Mouse (Mus musculus) mesoderm, embryonic 11.5 days (tissue): ENCODE measurements at regions not wholly inside any gene's neighbourhood (a gene's known extent, or its start where the extent isn't known, plus 50 kb on each side); places are given as distances from the start of the nearest gene placed in this dataset.
A peak's percentile ranks its signal among the peaks of the same experiment; 100 is the strongest.
"Not testable (repeated sequence)": the region's sequence is repeated elsewhere in the genome, so short reads cannot be mapped to it uniquely, and the experiment has no call there.

Experiments used
- DNase-seq: peaks from one replicate; pipeline ENCODE4 v3.0.0-alpha.2; 2012; ENCODE audit warnings: low read depth, low spot score

DNA sequence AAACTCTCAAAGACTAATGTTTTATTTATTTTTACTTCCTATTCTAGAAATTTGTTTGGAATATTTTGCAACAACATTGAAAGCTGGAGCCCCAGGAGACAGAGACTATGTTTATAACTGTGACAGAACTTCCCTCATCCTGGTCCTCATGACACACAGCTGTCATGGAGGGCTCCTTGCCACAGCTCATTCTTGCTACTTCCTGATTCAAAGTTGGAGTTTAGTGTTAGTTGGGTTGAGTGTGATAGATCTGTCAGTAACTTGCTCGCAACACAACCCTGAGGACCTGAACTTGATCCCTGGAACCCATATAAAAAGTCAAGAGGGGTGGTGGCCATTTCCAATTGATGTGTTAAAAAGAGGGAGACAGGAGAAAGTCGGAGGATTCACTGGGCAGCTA, 328.3 kb upstream of the Nox3 start:
- DNase-seq: no peak

DNA sequence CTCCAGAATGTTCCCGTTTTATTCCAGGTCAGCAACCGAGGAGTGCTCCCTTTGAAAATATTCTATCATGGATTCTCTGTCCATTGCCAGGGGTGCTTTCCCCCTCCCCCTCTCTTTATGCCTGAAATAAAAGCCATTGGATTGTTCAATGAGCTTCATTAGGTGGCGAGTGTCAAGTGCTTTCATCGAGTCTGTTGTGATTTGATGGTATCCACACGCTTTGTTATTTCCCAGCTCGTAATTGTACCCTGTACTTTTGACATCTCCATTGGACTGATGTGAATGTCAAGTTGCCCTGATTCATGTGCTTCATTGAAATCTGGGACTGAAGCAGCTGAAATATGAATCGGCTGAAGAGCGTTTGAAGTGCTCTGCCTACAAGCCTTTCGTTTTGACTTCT, 333.1 kb upstream of the Nox3 start:
- DNase-seq: no peak

DNA sequence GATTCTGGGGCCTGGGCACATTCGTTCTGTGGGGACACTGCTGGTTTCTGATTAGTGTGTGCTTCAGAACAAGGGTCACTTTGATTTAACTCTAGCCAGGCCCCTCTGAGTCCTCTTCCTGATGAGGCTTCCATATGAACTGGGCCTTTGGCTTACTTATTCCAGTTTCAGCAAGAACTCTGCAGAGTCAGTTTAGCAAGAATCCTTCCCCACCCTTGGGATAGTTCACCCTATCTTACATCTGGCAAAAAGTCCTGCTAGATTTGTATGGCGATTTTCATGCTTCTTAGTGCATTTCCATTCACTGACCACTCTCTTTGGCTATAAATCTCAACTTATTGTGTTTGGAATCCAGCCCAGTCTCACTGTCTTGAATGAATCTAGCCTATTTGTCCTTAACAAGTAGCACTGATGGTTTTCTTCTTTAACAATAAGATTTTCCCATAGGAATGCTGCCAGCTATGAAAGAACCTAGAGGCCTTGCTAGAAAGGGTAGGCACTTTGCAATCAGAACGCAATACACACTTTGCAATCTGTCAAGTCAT, 338.8 kb upstream of the Nox3 start:
- DNase-seq: peak; percentile 38

DNA sequence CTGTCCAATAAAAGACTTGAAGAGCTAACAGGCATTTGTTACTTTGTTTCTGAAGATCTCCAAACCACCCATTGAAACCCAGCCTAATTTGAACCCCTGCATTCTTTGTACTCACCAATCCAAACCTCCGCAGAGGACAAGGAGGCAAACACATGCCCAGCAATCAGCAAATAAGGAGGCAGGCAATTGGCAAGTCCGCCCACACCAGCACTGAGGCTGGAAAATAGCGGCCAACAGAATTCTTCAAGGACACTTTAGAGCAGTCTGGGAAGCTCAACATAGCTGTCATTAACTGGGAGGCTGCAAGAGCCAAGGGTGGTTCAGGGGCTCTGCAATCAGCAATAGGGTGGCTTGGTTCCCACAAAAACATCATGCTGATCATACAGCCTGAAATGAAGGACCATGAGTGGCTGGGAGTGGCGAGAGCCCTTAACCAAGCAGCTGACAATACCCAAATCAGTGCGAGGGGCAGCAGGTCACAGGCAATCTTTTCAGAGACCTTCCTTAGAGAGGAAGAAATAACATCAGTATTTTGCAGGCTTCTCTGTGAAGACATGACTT, 344.1 kb upstream of the Nox3 start:
- peak; percentile 47 for DNase-seq

DNA sequence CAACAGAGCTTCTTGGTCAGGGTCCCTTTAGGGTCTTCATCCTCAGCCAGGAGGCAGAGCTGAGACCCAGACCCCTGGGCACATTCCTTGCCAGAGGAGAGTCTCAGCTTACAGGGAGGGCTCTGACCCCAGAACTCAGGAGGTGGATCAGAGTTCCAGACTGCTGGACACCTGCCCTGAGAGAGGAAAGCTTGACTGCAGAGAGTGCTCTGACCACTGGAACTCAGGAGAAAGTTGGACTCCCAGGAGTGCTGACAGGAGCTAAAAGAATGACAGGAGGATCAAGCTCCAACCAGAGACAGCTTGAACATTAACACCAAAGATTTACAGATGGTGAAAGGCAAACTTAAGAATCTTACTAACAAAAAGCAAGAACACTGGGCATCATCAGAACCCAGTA, 364.1 kb upstream of the Nox3 start:
- not testable (repeated sequence) for DNase-seq

DNA sequence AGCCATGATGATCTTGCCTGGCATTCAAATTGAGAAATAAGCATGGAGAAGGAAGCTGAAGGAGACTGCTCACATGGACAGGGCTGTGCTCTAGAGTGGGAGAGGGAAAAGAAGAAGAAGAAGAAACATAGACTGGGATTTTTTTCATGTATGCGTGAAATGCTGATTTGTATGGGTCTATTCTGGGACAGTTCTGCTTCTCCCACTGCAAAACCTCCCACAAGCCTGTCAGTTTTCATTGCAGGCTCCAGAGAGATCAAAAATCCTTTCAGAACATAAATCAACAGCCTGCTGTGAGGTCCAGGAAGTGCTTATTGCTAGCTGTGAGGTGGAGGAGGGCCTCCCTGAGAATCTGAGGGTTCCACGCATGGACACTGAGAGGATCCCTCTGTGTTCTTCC, 377.3 kb upstream of the Nox3 start:
- peak; percentile 16 for DNase-seq

DNA sequence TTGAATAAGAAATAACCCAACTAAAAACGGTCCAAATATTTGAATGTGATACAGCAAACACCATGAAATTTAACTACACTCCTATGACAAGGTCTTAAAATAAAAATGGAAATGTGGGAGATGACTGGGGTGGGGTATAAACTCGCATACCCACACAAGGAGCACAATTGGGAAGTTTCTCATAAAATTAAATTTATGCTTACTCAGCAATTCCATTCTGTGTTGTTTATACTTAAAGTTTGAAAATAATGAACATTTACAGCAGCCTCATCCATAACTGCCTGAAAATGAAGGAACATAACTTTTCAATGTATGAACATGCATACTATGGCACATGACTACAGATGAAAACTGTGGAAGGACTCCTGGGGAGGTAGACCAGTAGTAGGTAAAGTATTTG, 384.5 kb upstream of the Nox3 start:
- no peak for DNase-seq

DNA sequence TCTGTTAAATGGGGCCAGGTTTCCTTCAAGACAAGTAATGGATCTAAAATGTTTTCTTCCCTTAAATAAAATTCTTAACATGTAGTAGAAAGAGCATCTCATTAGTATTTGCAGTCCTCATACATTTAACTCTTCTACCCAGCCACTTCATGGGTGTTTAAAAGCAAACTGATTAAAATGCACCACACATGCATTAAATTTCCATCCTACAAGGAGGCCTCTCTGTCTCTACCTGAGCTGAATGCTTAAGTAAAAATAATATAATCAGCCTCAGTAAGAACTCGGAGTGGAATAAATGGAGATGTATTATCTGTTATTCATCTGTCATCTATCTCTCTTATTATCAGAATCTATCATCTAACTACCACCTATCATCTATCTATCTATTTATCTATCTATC, 398.6 kb upstream of the Nox3 start:
- DNase-seq: no peak

DNA sequence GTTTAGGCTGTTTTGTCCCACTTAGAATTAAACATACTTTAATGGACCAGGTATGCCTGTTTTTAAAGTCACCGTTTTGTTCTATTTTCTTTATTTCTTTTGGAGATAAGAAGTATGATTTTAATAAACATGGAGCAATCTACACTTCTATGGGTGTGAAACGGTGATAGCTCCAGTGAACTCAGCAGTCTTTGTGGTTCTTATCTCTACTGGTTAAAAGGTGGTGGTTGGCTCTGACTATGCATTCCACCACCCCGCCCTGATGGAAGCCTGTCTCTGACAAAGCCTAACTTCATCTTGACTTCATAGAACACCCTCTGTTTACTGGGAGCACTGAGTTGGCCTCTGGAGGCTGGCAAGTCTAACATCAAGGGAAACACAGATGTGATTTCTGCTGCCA, 407.3 kb upstream of the Nox3 start:
- no peak for DNase-seq

DNA sequence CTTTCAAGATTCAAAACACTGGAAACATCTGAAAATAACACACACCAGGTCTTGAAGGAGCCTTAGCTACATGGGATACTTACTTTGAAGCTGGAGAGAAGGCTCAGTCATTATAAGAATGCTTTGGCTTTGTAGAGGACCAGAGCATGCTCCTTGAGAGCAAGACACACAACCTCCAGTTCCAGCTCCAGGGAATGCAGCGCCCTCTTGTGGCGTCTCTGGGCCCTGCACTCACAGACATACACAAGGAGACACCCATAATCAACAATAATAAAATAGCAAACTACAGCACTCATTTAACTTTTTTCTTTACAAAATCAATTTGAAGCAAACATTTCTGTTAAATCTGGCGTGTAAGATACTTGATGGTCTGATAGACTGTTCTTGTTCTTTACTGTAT, 413.2 kb upstream of the Nox3 start:
- DNase-seq: peak; percentile 30

DNA sequence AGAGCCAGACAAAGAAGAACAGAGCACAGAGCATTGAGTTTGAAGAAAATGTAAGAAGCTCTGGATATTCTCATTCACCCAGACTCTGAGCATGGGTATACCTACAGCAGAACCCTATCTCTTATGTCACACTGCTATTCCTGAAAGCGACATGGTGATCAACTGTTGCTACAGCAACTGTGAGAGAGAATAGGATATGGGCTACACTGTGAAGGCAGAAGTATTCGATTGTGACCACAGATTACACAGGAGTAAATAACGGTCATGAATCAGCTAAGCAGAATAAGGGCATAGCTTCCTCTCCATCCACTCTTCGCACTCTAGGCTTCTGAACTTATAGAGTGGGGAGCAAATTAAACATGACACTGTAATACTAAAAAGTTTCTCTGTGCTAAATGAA, 417.0 kb upstream of the Nox3 start:
- DNase-seq: no peak

DNA sequence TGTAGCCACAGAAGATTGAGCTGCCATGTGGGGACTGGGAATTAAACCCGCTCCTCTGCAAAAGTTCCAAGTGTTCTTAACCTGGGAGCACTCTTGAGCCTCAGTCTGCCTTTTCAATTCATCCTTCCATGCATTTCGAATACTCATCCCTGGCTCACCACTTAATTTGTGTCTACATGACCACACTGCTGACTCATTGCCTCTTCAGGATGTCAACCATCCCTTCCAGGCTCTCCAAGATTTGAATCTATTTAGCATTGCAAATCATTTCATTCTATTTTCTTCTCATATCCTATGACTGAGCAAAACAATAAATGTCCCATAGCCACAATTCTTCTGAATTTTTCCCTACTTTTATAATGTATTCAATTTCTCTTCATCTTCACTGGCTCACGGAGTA, 420.4 kb upstream of the Nox3 start:
- no peak for DNase-seq

DNA sequence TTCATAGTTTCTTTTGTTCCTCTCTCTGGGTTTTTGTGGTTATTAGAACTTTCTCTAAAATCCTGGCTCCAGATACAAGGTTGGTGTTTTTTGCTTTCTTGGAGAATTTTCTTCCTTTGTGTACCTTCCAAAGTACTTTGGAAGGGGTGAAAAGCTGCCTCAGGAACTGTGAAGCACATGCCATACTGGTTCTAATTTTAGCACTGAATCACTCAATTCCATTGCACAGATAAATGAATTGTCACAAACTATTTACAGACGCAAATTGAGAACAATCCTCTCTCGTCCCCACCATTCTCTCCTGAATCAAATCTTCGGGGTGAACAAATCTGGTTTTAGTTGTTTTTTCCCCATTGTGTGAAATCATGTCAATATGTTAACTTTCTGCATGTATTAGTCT, 437.6 kb upstream of the Nox3 start:
- no peak for DNase-seq

DNA sequence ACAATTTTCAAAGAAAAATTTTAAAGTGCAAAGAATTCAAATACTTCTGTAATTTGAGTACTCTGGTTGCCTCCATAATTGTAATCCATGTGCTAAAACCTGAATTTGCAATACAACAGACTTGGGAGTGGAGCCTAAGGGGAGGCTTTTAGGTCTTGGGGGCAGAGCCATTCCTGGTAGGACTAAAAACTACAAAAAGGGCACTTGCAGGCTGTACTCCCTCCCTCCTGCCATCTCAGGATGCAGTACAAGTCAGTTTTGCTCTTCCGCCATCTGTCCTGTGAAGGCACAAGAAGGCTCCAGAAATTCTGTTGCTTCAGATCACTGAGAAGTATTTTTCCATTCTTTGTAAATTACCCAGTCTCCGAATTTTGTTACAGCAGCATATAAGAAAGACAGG, 467.4 kb upstream of the Nox3 start:
- no peak for DNase-seq

DNA sequence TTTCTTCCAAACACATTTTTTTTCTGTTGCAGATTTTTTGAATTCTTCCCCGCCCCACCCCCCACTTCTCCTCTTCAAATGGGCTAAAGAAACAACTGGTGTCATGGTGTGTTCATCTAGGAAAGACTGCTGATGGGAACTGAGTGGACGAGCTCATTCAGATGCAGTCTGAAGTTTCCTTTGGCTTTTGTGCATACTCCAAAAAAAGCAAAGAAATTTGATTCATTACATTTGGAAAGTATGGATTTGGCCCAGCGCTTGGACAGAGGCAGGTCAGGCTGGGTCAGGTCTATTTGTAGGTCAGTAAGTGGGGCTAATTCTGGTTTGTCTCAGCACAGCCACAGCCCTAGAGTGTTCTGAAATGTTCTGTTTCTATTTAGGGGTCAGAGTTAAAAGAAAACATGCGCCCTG, 477.9 kb upstream of the Nox3 start:
- DNase-seq: peak; percentile 34

DNA sequence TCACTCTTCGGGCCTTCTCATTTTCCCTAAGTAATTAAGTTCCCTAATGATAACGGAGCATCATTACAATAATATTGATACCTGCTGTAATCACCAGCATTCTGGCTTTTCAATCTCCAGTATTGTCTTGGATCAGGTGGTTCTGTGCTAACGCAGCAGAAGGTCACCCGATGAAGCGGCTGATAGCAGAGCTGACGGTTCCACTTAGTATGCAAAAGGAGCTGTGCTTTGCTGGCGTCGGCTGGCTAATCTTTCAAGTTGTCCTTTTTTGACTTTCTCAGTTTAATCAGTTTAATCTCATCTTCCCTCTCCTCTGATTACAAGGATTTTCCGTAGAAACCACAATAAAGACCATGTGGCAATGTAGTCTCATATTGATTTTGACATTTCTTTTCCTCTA, 478.9 kb upstream of the Nox3 start:
- no peak for DNase-seq

DNA sequence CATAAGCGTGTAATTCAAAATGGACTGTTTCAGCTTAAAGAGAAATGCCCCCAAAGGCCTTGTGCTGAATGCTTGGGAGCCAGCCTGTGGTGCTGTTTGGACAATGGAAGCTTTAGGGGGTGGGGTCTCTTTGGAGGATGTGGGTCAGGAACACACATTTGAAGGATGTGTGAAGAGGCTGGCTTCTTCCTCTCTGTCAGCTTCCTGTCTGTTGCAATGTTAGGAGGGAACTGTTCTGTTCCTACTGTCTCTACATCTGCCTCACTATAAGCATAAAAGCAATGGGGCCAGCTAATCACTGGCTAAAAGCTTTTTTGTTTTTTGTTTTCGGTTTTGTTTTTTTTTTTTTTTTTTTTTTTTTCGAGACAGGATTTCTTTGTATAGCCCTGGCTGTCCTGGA, 480.5 kb upstream of the Nox3 start:
- DNase-seq: no peak

DNA sequence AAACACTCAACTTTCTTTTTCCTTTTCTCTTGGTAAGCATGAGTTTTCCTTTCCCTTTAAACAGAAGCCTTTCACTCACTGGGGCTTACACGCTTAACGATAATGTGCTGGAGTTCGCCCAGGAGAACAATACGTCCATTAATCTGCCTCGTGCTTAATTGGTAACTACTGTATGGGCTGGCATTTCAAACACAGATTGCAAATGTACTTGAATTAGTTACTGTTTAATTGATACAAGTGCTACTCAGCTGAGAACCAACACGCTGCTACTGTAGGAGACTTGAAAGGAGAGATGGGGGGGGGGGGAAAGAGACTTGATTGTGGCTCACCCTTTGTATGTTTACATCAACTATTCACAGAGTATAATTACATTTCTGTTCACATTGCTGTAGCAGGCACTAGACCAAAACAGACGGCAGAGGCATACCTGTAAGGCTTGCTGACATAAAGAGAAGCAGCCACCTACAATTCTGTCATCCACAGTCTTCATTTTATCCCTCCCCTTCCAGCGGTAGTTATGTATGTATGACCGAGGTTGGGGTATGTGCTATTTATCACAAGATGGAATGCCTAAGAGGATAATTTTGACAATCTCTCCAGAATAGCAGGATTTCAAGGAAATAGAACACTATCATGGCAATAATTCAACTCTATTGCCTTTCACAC, 481.6 kb upstream of the Nox3 start:
- DNase-seq: peak; percentile 12

DNA sequence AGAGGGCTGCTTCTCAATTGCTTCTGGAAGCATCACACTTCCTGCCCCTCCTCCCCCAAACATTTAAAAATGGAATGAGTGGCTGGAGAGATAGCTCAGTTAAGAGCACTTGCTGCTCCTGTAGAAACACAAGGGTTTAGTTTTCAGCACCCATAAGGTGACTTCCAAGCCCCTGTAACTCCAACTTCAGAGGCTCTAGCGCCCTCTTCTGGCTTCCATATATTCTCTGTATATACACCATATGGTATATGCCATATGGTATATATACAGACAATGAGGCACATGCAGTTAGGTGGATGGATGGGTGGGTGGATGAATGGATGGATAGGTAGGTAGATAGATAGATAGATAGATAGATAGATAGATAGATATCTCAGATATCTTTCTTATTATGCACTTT, 483.2 kb upstream of the Nox3 start:
- no peak for DNase-seq

DNA sequence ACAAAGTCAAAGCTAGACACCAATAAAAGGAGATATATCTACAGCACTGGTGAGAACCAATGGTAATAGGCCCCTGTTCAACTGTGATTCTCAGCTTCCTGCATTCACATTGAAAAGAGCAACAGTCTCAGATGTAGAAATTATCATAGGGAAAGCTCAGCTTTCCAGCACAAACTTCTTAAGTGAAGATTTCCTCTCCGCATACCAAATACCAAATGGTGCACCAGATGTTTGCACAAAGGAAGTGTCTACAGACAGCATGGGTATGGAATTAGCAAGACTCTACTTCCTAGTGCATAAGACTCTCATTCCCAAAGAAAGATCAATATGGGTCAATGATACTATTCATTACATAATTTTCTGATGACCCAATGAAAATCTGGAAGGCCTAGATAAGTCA, 486.0 kb upstream of the Nox3 start:
- DNase-seq: no peak

DNA sequence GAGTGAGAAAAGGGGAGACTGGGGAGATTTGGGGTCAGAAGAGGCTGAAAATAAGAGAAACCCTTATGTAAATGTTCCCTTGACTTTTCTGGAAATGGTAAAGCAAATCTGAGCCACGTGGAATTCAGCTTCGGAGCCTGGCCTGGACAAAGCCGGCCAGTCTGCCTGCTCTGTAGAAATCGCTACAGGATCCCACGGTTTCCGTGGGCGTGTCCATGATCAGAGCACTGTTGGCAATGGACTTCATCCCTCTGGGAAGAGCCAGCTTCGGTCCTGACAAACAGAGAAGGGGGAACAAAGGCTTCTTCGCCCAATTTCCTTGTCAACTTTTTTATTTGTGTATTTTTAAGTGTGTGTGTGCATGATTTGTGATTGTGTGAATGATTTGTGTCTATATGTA, 490.7 kb upstream of the Nox3 start:
- no peak for DNase-seq

DNA sequence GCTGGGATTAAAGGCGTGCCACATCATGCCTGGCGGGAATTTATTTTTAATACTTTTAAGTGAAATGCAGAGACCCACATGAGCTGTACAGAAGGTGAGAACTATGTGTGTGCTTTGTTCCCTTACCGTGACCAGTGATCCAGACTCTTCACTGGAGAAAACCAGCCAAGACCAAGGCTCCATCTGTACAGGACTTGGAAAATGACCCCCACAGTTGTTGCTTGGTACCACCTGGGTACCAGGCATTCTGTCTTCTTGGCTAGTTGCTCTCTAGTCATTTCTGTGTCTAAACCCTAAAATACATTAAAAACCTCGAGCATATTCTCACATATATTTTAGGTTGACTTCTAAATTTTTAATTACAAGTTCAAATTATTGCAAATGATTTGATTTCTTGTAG, 491.5 kb upstream of the Nox3 start:
- no peak for DNase-seq

DNA sequence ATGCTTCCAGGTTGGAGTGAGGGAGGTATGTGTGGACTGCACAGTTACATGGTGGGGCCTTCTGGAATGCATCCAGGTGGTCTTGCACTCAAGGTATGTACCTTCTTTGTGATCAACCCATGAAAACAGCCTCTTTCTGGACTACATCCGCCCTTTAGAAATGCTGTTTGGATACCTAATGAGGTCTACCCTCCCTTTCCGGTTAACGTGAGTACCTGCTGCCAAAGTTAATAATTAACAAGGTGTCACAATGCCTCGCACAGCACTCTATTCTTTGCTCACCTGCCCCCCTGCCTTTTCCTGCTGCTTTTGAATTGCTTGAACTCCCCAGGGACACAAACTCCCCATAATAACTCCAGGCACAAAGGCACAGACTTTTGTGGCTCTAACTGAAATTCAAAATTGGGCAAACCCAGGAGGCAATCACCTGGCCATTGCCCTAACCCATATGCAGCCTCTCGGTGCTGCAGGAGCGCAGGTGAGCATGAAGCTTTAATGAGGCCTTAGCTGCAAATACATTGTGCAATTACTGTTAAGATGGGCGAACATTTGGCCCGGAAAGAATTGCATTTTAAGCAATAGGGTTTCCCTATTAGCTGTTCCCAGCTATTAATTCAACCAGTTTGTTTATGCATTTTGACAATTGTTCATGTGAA, 500.9 kb upstream of the Nox3 start:
- no peak for DNase-seq
